Mouse (Mus musculus) right cerebral cortex, postnatal 36 days (tissue): ENCODE results near the gene Dok3.

ENCODE experiments used
- DNase-seq, 2 experiments: peaks; one replicate each; pipeline ENCODE4 v3.0.0; 2022; ENCODE audit warnings: low spot score in 2 of 2, mixed read lengths in 1 of 2

Dok3 gene

GRCm38 (mm10) chr13:55507877-55508276 lies 21.2 kb downstream of the Dok3 start:
- DNase-seq: no peak

- no peak for DNase-seq
These were observed 22.4 kb downstream of the Dok3 start for GRCm38 (mm10) chr13:55506697-55507096.

- no peak for DNase-seq
These were observed 23.3 kb downstream of the Dok3 start for GRCm38 (mm10) chr13:55505810-55506209.

GRCm38 (mm10) chr13:55504390-55504789 lies 24.7 kb downstream of the Dok3 start:
- DNase-seq: no peak

- no peak for DNase-seq
These were observed 26.7 kb downstream of the Dok3 start for GRCm38 (mm10) chr13:55502405-55502804.

- no peak for DNase-seq
These were observed 28.5 kb downstream of the Dok3 start for GRCm38 (mm10) chr13:55500575-55500974.

- no peak for DNase-seq
These were observed 30.2 kb downstream of the Dok3 start for GRCm38 (mm10) chr13:55498906-55499305.

GRCm38 (mm10) chr13:55496661-55497060 lies 32.4 kb downstream of the Dok3 start:
- no peak for DNase-seq

- no peak for DNase-seq
These were observed 33.4 kb downstream of the Dok3 start for GRCm38 (mm10) chr13:55495702-55496101.

GRCm38 (mm10) chr13:55494883-55495621 lies 34.0 kb downstream of the Dok3 start:
- no peak for DNase-seq

- no peak for DNase-seq
These were observed 34.8 kb downstream of the Dok3 start for GRCm38 (mm10) chr13:55494257-55494656.

- DNase-seq: no peak
These were observed 41.3 kb downstream of the Dok3 start, which contains the start of gene Dbn1 for GRCm38 (mm10) chr13:55487578-55488498. Dbn1 (minus strand) TSS chr13:55488111.

- no peak for DNase-seq
These were observed 42.0 kb downstream of the Dok3 start for GRCm38 (mm10) chr13:55486916-55487577.

- no peak for DNase-seq
These were observed 42.9 kb downstream of the Dok3 start for GRCm38 (mm10) chr13:55486029-55486794.

GRCm38 (mm10) chr13:55484520-55485088 lies 44.5 kb downstream of the Dok3 start:
- DNase-seq: no peak

- peak; percentile 93 to 97 for DNase-seq
These were observed 45.5 kb downstream of the Dok3 start for GRCm38 (mm10) chr13:55483593-55483992.

GRCm38 (mm10) chr13:55483071-55483470 lies 46.0 kb downstream of the Dok3 start:
- no peak for DNase-seq

- no peak for DNase-seq
These were observed 46.6 kb downstream of the Dok3 start for GRCm38 (mm10) chr13:55482542-55482941.

GRCm38 (mm10) chr13:55479929-55480328 lies 49.2 kb downstream of the Dok3 start:
- DNase-seq: no peak

GRCm38 (mm10) chr13:55479008-55479407 lies 50.1 kb downstream of the Dok3 start:
- no peak for DNase-seq

- DNase-seq: no peak
These were observed 51.1 kb downstream of the Dok3 start for GRCm38 (mm10) chr13:55478036-55478435.
